Mouse (Mus musculus) hindbrain, postnatal 0 days (tissue): ENCODE data around the gene Rptor. TPM values are rescaled to one million over a fixed set of nuclear protein-coding genes. Genes with fewer than 3 reads are reported as not detected.

Experiments
- ATAC-seq: fragments of 200-750 bp; cut with Nextera tagmentation; 2 replicates; pipeline ENCODE4 v1.8.0; 2017; ENCODE audit warnings: mild to moderate bottlenecking, moderate TSS enrichment, moderate library complexity
- DNase-seq: peaks from one replicate; pipeline ENCODE4 v3.0.0-alpha.2; 2015; ENCODE audit warnings: low spot score
- H3K27ac ChIP-seq: fragments of 300-500 bp; sonication (generic); 2 replicates; pipeline ENCODE4 v1.5.1; 2014; ENCODE audit warnings: mild to moderate bottlenecking
- H3K27me3 ChIP-seq: fragments of 300-500 bp; sonication (generic); 2 replicates; pipeline ENCODE4 v1.6.1; 2014; ENCODE audit warnings: low read length, mixed read lengths; ENCODE audit not compliant: insufficient read depth
- H3K36me3 ChIP-seq: fragments of 300-500 bp; sonication (generic); 2 replicates; pipeline ENCODE4 v1.6.1; 2014; ENCODE audit warnings: low read length, mixed read lengths; ENCODE audit not compliant: insufficient read depth
- H3K4me1 ChIP-seq: fragments of 300-500 bp; sonication (generic); 2 replicates; pipeline ENCODE4 v1.6.1; 2014; ENCODE audit warnings: antibody characterized with exemption, low read length, mixed read lengths; ENCODE audit not compliant: insufficient read depth
- H3K4me2 ChIP-seq: fragments of 300-500 bp; sonication (generic); 2 replicates; pipeline ENCODE4 v1.6.1; 2014; ENCODE audit warnings: low read depth, mild to moderate bottlenecking, low read length, moderate library complexity, mixed read lengths
- H3K4me3 ChIP-seq: fragments of 300-500 bp; sonication (generic); 2 replicates; pipeline ENCODE4 v1.5.1; 2014; ENCODE audit warnings: low read length
- H3K9ac ChIP-seq: fragments of 300-500 bp; sonication (generic); replicated peaks from 2 replicates; pipeline ENCODE4 v1.6.1; 2014; ENCODE audit warnings: mild to moderate bottlenecking, low read length, moderate library complexity, mixed read lengths
- H3K9me3 ChIP-seq: fragments of 300-500 bp; sonication (generic); 2 replicates; pipeline ENCODE4 v1.6.1; 2016; ENCODE audit warnings: low read length, mixed read lengths
- CTCF ChIP-seq: IDR thresholded peaks from 2 replicates; pipeline ENCODE4 v1.5.1; 2016; ENCODE audit warnings: antibody characterized with exemption, control low read depth, low read depth
- WGBS: fragments of 180-500 bp; shearing (Covaris S2); extraction: QIAGEN DNeasy Blood & Tissue Kit; methylation state at CpG from one replicate; pipeline ENCODE4 v1.1.7; 2014; 5-methylcytosine and 5-hydroxymethylcytosine counted together
- polyA plus RNA-seq: library from polyadenylated mRNA; unstranded; fragments of >200 nt; fragmentation: Nextera tagmentation; extraction: Ambion mirVana; gene quantifications from 2 replicates; pipeline ENCODE4 v1.2.1, GENCODE M21; 2015
- total RNA-seq: library from RNA; depleted of rRNA; stranded (reverse); fragments of >200 nt; gene quantifications from 2 replicates; pipeline ENCODE4 v1.2.3, GENCODE M21; 2014

Rptor gene
- total and polyA plus RNA-seq, 2 experiments from 2014 or later, result 8.7 to 69.0 TPM

- whole genome bisulfite sequencing, result 65% methylated on average over 5 of the region's 5 CpGs
- ATAC-seq (no peak), DNase-seq (no peak)
- TF ChIP-seq CTCF, result no peak
- H3K27me3 ChIP-seq, result no peaks in the 10 kb centered on the region
- no peak overlapping the region for H3K4me2 ChIP-seq
- no peaks in the 10 kb centered on the region; the same call in 1 of the 2 replicates for H3K4me1 ChIP-seq
- no peak overlapping the region for H3K4me3 ChIP-seq
- H3K27ac ChIP-seq, result no peak overlapping the region
- H3K9ac ChIP-seq, result no peak overlapping the region
- H3K36me3 ChIP-seq, result no peaks in the 10 kb centered on the region
- H3K9me3 ChIP-seq, result 0 out of 2 replicates have a peak, but pooled peaks cover 7% of the 10 kb centered on the region
Measured at GRCm38 (mm10) chr11:119775076-119775760, 172.5 kb downstream of the Rptor start.

GRCm38 (mm10) chr11:119777236-119777635, 174.5 kb downstream of the Rptor start:
- ATAC-seq (no peak), DNase-seq (no peak)
- Histone ChIP-seq H3K4me1 (no peaks in the 10 kb centered on the region), H3K4me2 (no peak overlapping the region), H3K27me3 (no peaks in the 10 kb centered on the region), H3K36me3 (0 out of 2 replicates have a peak, but pooled peaks cover 4% of the 10 kb centered on the region), H3K9me3 (0 out of 2 replicates have a peak, but pooled peaks cover 7% of the 10 kb centered on the region), H3K9ac (no peak overlapping the region), H3K4me3 (no peak overlapping the region), H3K27ac (no peak overlapping the region)
- TF ChIP-seq CTCF, result no peak
- WGBS, result 40% methylated on average over 3 of the region's 3 CpGs

- ATAC-seq (no peak), DNase-seq (no peak)
- Histone ChIP-seq H3K27ac (no peak overlapping the region), H3K4me1 (no peaks in the 10 kb centered on the region), H3K4me3 (no peak overlapping the region), H3K4me2 (no peak overlapping the region), H3K27me3 (no peaks in the 10 kb centered on the region), H3K36me3 (0 out of 2 replicates have a peak, but pooled peaks cover 4% of the 10 kb centered on the region), H3K9me3 (0 out of 2 replicates have a peak, but pooled peaks cover 7% of the 10 kb centered on the region), H3K9ac (no peak overlapping the region)
- no peak for TF ChIP-seq CTCF
- WGBS, result 88% methylated on average over 1 of the region's 1 CpGs
Measured at GRCm38 (mm10) chr11:119777872-119778271, 175.2 kb downstream of the Rptor start.

- no peak overlapping the region for H3K9ac ChIP-seq
- no peak for TF ChIP-seq CTCF
- WGBS, result 83% methylated on average over 8 of the region's 8 CpGs
- ATAC-seq (no peak), DNase-seq (no peak)
- no peak overlapping the region for H3K4me2 ChIP-seq
- no peak overlapping the region for H3K27ac ChIP-seq
- 0 out of 2 replicates have a peak, but pooled peaks cover 4% of the 10 kb centered on the region for H3K36me3 ChIP-seq
- H3K9me3 ChIP-seq, result 0 out of 2 replicates have a peak, but pooled peaks cover 7% of the 10 kb centered on the region
- no peak overlapping the region for H3K4me3 ChIP-seq
- H3K27me3 ChIP-seq, result no peaks in the 10 kb centered on the region
- H3K4me1 ChIP-seq, result 0 out of 2 replicates have a peak, but pooled peaks cover 5% of the 10 kb centered on the region
Measured at GRCm38 (mm10) chr11:119780290-119780689, 177.6 kb downstream of the Rptor start.

GRCm38 (mm10) chr11:119781165-119781564, 178.5 kb downstream of the Rptor start:
- Histone ChIP-seq H3K27ac (no peak overlapping the region), H3K4me2 (no peak overlapping the region), H3K4me1 (0 out of 2 replicates have a peak, but pooled peaks cover 8% of the 10 kb centered on the region), H3K9ac (no peak overlapping the region), H3K4me3 (no peak overlapping the region), H3K27me3 (no peaks in the 10 kb centered on the region), H3K36me3 (0 out of 2 replicates have a peak, but pooled peaks cover 4% of the 10 kb centered on the region), H3K9me3 (0 out of 2 replicates have a peak, but pooled peaks cover 2% of the 10 kb centered on the region)
- TF ChIP-seq CTCF, result peak; percentile 66
- ATAC-seq (0 out of 2 replicates have a peak, but pooled peaks have one; percentile 32), DNase-seq (no peak)
- WGBS, result 88% methylated on average over 2 of the region's 2 CpGs

GRCm38 (mm10) chr11:119781726-119782125, 179.0 kb downstream of the Rptor start:
- 78% methylated on average over 4 of the region's 4 CpGs for WGBS
- DNase-seq, result no peak
- Histone ChIP-seq H3K36me3 (0 out of 2 replicates have a peak, but pooled peaks cover 4% of the 10 kb centered on the region), H3K4me2 (no peak overlapping the region), H3K4me3 (no peak overlapping the region), H3K27me3 (no peaks in the 10 kb centered on the region), H3K9me3 (no peaks in the 10 kb centered on the region), H3K27ac (no peak overlapping the region), H3K9ac (no peak overlapping the region), H3K4me1 (0 out of 2 replicates have a peak, but pooled peaks cover 8% of the 10 kb centered on the region)
- no peak for TF ChIP-seq CTCF
- ATAC-seq, result no peak

GRCm38 (mm10) chr11:119783653-119784052, 180.9 kb downstream of the Rptor start:
- Histone ChIP-seq H3K36me3 (0 out of 2 replicates have a peak, but pooled peaks cover 4% of the 10 kb centered on the region), H3K27me3 (no peaks in the 10 kb centered on the region), H3K9me3 (no peaks in the 10 kb centered on the region), H3K4me3 (no peak overlapping the region), H3K27ac (no peak overlapping the region), H3K4me1 (0 out of 2 replicates have a peak, but pooled peaks cover 11% of the 10 kb centered on the region), H3K4me2 (no peak overlapping the region), H3K9ac (no peak overlapping the region)
- no peak for TF ChIP-seq CTCF
- DNase-seq (no peak), ATAC-seq (no peak)
- 95% methylated on average over 4 of the region's 4 CpGs for WGBS
